In genomic region chr11:70869811-70870210, GRCm38 (mm10) we compare ENCODE assay signal across 16 mouse cellular contexts. TPM values are rescaled to one million over a fixed set of nuclear protein-coding genes. Genes with fewer than 3 reads are reported as not detected.
"Had no signal": no experiment of that assay in that cellular context is flagged by ENCODE, and none has a peak within 500 bp of the region (broad histone marks: within the 10 kb centered on the region; RNA-seq: fewer than 3 reads in every experiment).

No protein-coding gene starts in this region.

- DNase-seq: liver; thymus, adult 18-20 months; thymus, postnatal 36 days had no signal

- H3K27ac ChIP-seq: limb, embryonic 10.5 days; limb, embryonic 13.5 days; liver, embryonic 12.5 days; liver, embryonic 15.5 days; lung, embryonic 15.5 days; midbrain, embryonic 10.5 days; midbrain, embryonic 13.5 days; neural tube, embryonic 12.5 days; neural tube, embryonic 15.5 days had no signal

- H3K4me1 ChIP-seq: limb, embryonic 10.5 days; midbrain, embryonic 10.5 days had no signal

- H3K4me3 ChIP-seq: limb, embryonic 10.5 days; limb, embryonic 13.5 days; liver, embryonic 12.5 days; liver, embryonic 15.5 days; lung, embryonic 15.5 days; megakaryocyte, embryonic 14.5 days; midbrain, embryonic 10.5 days; midbrain, embryonic 13.5 days; neural tube, embryonic 12.5 days; neural tube, embryonic 15.5 days had no signal

- H3K27me3 ChIP-seq: limb, embryonic 13.5 days; liver, embryonic 12.5 days; liver, embryonic 15.5 days; lung, embryonic 15.5 days; megakaryocyte, embryonic 14.5 days; midbrain, embryonic 13.5 days; neural tube, embryonic 12.5 days; neural tube, embryonic 15.5 days had no signal

- H3K9me3 ChIP-seq: limb, embryonic 10.5 days; limb, embryonic 13.5 days; liver, embryonic 12.5 days; liver, embryonic 15.5 days; lung, embryonic 15.5 days; megakaryocyte, embryonic 14.5 days; midbrain, embryonic 10.5 days; midbrain, embryonic 13.5 days; neural tube, embryonic 12.5 days; neural tube, embryonic 15.5 days had no signal

- H3K4me2 ChIP-seq: limb, embryonic 13.5 days; liver, embryonic 12.5 days; liver, embryonic 15.5 days; lung, embryonic 15.5 days; midbrain, embryonic 13.5 days; neural tube, embryonic 12.5 days; neural tube, embryonic 15.5 days had no signal

- H3K36me3 ChIP-seq: limb, embryonic 10.5 days; limb, embryonic 13.5 days; liver, embryonic 12.5 days; liver, embryonic 15.5 days; lung, embryonic 15.5 days; midbrain, embryonic 10.5 days; midbrain, embryonic 13.5 days; neural tube, embryonic 12.5 days; neural tube, embryonic 15.5 days had no signal

RNA-seq across cellular contexts. Expression of gene Scimp, which starts 57.4 kb away (rescaled TPM):
- total RNA-seq: layer of hippocampus, postnatal 14 days; left cerebral cortex, postnatal 25 days; midbrain, postnatal 0 days had no signal
- polyA plus RNA-seq: midbrain, embryonic 10.5 days; midbrain, postnatal 0 days; neural tube, embryonic 12.5 days had no signal
